Mouse (Mus musculus) cerebellum, postnatal 4 days (tissue): ENCODE measurements at regions not wholly inside any gene's neighbourhood (a gene's known extent, or its start where the extent isn't known, plus 50 kb on each side); places are given as distances from the start of the nearest gene placed in this dataset.

Experiments
- DNase-seq, 2 experiments: peaks; one replicate each; pipeline ENCODE4 v3.0.0; 2022; ENCODE audit warnings: low spot score in 2 of 2, mixed read lengths in 1 of 2

- DNase-seq, result no peak
Measured at GRCm38 (mm10) chr13:83872143-83872819, 349.8 kb upstream of the Tmem161b start.

GRCm38 (mm10) chr13:83872887-83873286 lies 349.2 kb upstream of the Tmem161b start:
- peak in 1 of 2 experiments; percentile 64 for DNase-seq

GRCm38 (mm10) chr13:83879561-83879960 lies 342.5 kb upstream of the Tmem161b start:
- DNase-seq, result no peak

- DNase-seq, result no peak
Measured at GRCm38 (mm10) chr13:83880305-83880704, 341.8 kb upstream of the Tmem161b start.

- no peak for DNase-seq
Measured at GRCm38 (mm10) chr13:83880772-83881171, 341.3 kb upstream of the Tmem161b start.

GRCm38 (mm10) chr13:83882839-83883238 lies 339.3 kb upstream of the Tmem161b start:
- DNase-seq, result no peak

GRCm38 (mm10) chr13:83883821-83884220 lies 338.3 kb upstream of the Tmem161b start:
- DNase-seq, result no peak

GRCm38 (mm10) chr13:83884226-83884625 lies 337.9 kb upstream of the Tmem161b start:
- no peak for DNase-seq

- DNase-seq, result no peak
Measured at GRCm38 (mm10) chr13:83884766-83885543, 337.1 kb upstream of the Tmem161b start.

GRCm38 (mm10) chr13:83885729-83886128 lies 336.4 kb upstream of the Tmem161b start:
- DNase-seq, result no peak

GRCm38 (mm10) chr13:83914697-83915096 lies 307.4 kb upstream of the Tmem161b start:
- DNase-seq, result no peak

GRCm38 (mm10) chr13:83932761-83933160 lies 289.3 kb upstream of the Tmem161b start:
- no peak for DNase-seq

GRCm38 (mm10) chr13:83946495-83946894 lies 275.6 kb upstream of the Tmem161b start:
- no peak for DNase-seq

GRCm38 (mm10) chr13:83951163-83951562 lies 270.9 kb upstream of the Tmem161b start:
- DNase-seq, result no peak

GRCm38 (mm10) chr13:83951808-83952207 lies 270.3 kb upstream of the Tmem161b start:
- DNase-seq, result no peak

GRCm38 (mm10) chr13:83952353-83952752 lies 269.7 kb upstream of the Tmem161b start:
- no peak for DNase-seq

GRCm38 (mm10) chr13:83952862-83953261 lies 269.2 kb upstream of the Tmem161b start:
- DNase-seq, result no peak

- DNase-seq, result no peak
Measured at GRCm38 (mm10) chr13:83955701-83956100, 266.4 kb upstream of the Tmem161b start.

GRCm38 (mm10) chr13:83978541-83978940 lies 243.6 kb upstream of the Tmem161b start:
- DNase-seq, result no peak

- no peak for DNase-seq
Measured at GRCm38 (mm10) chr13:83979535-83979934, 242.6 kb upstream of the Tmem161b start.

GRCm38 (mm10) chr13:83984651-83985331 lies 237.3 kb upstream of the Tmem161b start:
- DNase-seq, result peak in 1 of 2 experiments; percentile 61

GRCm38 (mm10) chr13:83987746-83988423 lies 234.2 kb upstream of the Tmem161b start:
- peak; percentile 23 to 63 for DNase-seq
